Mouse (Mus musculus) c-Kit-positive CD71-positive TER-119-negative erythroid progenitor cells, embryonic 14.5 days (primary cell): ENCODE data around the gene Cdon.

Source experiments
- DNase-seq: peaks from one replicate; pipeline ENCODE4 v3.0.0-alpha.2; 2013; ENCODE audit warnings: low read depth

The Cdon gene

DNA sequence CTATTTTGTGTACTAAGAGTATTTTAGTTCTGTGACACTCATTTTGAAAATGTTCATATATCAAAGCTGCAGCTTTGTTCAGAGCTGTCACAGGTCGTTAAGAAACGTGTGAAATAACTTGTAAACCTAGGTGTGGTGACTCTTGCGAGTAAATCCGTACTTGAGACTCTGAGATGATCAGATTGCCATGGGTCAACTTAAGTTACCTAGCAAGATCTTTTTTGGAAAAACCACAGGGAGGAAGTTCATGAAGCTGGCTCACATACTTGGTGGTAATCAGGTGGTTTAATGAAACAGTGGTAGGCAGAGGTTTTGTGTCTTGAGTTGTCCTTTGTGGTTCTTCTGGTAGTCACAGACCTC, 72.8 kb downstream of the Cdon start:
- DNase-seq: no peak

GRCm38 (mm10) chr9:35494937-35495336, 74.0 kb downstream of the Cdon start:
- DNase-seq: no peak

GRCm38 (mm10) chr9:35495471-35495870, 74.5 kb downstream of the Cdon start:
- DNase-seq: no peak

GRCm38 (mm10) chr9:35499946-35500345, 79.0 kb downstream of the Cdon start:
- no peak for DNase-seq

DNA sequence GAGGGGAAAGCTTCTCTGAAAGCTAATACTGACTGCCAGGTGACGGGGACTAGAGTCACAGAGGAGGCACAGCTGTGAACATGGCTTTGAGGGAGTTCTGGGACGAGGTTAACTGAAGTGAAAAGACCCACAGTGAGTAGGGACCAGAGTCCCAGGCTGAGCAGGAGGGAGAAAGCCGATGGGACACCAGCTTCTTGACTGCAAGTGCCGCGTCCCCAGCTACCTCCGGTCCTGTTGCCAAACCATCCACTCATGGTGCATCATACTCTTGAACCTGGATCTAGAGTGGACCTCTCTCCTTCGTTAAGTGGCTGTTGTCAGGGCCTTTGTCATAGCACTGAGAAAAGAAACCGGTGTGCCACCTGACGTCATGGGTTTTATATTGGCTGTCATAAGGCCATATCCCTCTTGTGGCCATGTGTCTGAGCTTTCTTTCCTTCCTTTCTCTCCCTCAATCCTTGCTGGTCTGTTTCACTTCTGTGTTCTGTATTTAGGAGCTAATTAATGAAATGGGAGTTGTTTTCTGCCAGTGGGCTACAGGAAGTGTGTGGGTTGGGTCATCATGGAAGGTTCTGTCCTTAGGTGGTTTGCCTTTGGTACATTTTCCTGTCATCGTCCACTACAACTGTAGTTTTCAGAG, 81.6 kb downstream of the Cdon start:
- no peak for DNase-seq

DNA sequence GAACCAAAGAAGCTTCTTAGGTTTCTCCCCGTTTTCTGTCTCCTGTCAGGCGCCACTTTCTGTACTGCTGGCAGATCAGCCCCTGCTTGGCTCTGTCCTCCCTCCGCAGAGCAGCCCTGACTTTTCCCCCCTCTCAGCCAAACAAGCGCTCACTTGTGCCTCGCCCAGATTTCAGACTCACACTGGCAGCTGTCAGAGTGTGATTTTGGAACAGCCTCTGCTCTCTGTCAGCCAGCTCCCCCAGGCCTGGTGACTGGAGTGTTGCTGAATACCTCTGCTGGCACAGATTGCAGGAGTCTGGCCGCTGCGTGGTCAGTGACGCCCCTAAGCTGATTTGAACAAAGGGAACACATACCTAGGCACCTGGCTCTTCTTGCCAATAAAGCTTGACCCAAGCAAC, 87.3 kb downstream of the Cdon start:
- DNase-seq: no peak

DNA sequence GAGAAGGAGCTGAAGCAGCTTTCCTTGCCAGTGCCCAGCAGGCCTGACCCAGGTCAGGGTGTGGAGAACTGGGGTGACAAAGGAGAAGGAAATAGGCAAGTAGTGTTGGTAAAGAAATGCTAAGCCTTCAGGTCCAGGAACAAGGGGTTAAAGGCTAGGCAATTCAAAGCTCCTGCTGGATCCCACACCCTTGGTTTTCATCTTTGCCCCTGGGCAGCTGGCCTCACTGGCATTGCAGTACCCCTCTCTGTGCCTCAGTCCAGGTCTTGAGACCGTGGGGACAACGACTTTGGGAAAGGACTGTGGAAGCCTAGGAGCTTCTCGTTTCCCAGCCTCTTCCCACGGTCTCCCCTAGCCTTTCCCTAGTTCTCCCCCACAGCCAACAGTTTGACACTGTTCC, 93.0 kb downstream of the Cdon start:
- no peak for DNase-seq

DNA sequence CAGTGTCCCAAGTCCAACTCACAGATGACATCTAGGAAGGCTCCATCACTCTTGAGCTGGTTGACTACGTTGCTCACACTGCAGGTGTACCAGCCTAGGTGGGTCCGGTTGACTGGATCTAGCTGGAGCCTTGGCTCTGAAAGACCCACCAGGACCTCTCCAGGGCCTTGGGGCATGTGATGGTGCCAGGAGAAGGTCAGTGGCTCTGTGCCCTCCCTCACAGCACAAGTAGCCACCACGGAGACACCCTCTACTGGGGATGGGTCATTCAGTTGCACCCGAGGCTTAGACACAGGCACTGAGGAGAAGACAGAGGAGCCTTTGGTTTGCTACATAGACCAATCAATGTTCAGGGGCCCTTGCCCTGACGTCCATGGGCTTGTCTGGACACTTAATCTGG, 95.3 kb downstream of the Cdon start:
- DNase-seq: no peak

- no peak for DNase-seq
Observed at GRCm38 (mm10) chr9:35516711-35517110, 95.8 kb downstream of the Cdon start.

DNA sequence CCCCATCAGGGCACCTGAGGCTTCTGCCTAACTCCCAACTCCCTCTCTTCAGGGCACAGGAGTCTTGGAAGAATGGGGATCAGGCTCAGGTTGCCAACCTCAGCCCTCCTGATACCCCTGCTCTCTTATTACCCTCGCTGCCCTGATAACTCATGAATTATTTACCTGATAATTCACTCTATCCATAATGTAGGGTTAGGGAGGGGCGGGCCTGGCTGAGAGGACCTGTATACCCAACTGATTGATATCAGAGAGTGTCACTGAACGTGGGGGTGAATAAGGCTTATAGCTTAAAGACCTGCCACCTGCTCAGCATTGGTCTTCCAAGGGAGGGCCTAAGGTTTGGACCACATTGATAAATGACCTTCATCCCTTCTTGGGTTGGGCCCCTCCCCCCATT, 97.2 kb downstream of the Cdon start, which contains the start of gene Gm1113:
Gene Gm1113 (minus strand): TSS at position 101 of the 400 bp plus-strand sequence.
- no peak for DNase-seq

DNA sequence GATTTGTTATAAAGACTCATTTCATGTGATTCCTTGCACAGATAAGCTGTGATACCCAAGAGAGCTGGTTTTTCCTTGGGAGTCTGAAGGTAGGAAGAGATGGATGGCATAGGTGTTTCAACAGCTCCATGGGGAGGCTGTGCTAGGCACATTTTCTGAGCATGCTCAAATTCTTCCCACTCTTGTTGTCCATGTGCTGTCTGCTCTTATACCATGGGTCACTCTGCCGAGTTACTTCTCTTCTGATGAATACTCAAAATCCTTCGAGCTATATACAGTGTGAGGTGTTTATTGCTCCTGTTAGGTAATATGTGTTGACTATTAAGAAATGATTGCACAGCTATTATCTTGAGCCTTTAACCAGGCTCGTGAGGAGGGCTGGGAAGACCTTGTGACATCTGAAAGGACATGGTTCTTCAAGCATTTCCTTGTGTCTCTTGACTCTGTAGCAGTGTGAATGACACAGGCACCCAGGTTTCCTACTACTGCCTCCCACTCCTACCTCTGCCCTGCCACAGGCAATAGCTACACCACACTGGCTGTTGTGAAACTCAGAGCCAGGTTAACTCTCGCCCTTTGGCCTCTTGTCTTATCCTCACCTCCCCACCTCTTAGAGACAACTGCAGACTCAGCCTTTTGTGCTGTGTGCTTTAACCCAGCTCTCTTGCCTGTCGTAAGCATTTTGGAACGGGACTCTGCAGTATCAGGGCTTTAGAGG, 99.9 kb downstream of the Cdon start:
- no peak for DNase-seq

DNA sequence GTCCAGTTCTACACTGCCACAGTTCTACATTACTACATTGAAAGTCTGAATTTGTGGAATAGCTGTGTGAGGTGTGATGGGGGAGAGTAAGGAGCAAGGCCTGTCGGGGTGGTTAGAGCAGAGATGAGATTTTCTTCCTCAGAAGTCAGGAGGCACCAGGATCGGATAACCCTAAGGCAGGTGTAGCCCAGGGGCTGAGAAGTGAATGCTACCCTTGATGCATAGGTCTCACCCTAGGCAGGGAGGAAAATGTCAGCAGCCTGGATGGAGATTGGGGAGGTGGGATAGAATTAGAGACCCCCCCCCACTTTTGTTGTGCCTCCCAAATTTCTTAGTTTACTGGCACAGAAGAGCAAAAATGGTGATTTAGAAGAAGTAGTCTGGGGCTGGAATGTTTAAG, 101.3 kb downstream of the Cdon start:
- no peak for DNase-seq

DNA sequence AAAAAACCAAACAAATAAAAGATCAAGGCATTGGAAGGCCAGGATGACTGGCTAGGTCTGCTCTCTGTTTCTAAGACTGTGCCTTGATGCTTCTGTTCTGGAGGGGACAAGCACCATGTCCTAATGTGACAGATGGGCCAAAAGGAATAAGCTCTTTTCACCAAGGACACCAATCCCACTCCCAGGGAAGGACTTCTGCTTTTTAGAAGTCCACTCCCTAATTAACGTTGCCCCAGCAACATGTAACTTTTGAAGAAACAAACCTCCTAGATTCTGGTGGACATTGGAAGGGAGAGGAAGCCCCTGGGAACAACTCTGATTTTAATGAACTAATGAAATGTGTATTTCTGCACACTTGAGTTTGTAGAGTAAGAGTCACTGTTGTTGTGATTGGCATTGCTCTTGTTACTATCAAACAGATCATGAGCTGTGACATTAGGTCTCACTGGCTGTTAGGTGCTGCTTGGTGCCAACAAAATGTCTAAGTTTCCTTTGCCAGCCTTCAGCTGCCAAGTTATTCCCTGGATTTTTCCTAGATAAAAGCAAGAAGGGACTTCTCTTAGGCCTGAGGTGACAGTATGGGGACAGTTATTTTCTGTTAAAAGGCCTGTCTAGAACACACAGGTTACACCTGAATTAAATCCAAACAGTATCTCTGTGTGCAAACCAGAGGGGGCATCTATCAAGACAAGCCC, 102.0 kb downstream of the Cdon start:
- DNase-seq: no peak

GRCm38 (mm10) chr9:35523541-35523940, 102.6 kb downstream of the Cdon start:
- DNase-seq: no peak

GRCm38 (mm10) chr9:35523941-35524411, 103.0 kb downstream of the Cdon start:
- DNase-seq: peak; percentile 17

- no peak for DNase-seq
Observed at GRCm38 (mm10) chr9:35529141-35529540, 108.2 kb downstream of the Cdon start.

GRCm38 (mm10) chr9:35529796-35530195, 108.9 kb downstream of the Cdon start:
- no peak for DNase-seq

DNA sequence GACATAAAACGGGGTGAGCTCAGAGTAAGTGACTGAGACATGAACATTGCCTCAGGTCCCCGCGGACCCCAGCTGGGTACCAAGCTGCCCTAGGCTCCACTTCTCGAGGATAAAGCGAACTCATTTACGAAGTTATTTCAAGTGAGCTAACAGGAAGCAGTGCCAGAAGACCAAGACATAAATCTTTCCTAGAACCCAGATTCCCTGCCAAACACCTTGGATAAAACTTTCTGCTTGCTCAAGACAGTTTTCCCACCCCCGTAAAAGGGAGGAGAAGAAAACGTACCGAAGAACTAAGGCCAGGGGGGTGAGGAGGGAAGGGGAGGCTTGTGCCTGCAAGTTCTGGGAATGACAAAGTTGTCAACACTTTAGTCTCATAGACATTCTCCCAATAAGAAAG, 112.3 kb downstream of the Cdon start:
- no peak for DNase-seq

GRCm38 (mm10) chr9:35535110-35535509, 114.2 kb downstream of the Cdon start:
- DNase-seq: peak; percentile 34

- no peak for DNase-seq
Observed at GRCm38 (mm10) chr9:35535876-35536275, 114.9 kb downstream of the Cdon start.

DNA sequence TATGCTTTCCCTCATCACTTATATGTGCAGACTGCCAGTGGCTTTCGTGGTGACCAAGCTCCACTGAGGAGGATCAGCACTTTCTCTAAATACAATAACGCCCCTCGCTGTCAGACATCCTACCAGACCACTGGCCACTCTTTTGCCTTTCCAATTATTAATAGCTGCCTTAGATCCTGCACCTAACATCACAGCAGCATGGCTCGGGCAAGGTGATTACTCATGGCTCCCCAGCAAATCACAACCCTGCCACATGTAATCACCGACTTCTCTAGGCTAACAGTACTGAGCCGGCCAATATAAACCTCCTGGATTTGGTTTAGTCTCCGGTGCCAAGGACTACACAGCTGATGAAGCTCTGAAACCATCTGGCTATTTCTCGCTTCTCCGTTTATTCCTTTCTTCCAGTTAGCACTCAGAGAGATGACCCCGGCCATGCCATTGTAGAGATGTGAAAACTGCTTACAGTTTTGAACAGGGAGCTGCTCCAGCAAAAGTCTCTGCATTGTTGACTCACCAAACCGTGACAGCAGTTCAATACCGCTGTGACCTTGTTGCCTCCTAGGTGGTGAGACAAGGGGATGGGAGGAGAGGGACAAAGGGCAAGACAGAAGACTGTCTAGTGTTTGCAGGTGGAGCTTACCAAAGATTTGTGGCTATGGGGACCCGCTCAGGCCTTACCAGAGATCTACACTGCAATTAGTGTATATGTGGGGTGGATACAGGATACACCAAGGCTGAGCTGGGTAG, 118.2 kb downstream of the Cdon start:
- no peak for DNase-seq

GRCm38 (mm10) chr9:35541024-35541423, 120.1 kb downstream of the Cdon start:
- DNase-seq: no peak
